Mouse (Mus musculus) hindbrain, embryonic 13.5 days (tissue): ENCODE results near the gene Ppp2r5b. TPM values are rescaled to one million over a fixed set of nuclear protein-coding genes. Genes with fewer than 3 reads are reported as not detected.

ENCODE experiments used
- ATAC-seq: fragments of 200-750 bp; cut with Nextera tagmentation; 2 replicates; pipeline ENCODE4 v1.8.0; 2017; ENCODE audit warnings: moderate TSS enrichment; ENCODE audit not compliant: low FRiP score
- H3K27ac ChIP-seq: fragments of 300-500 bp; sonication (generic); 2 replicates; pipeline ENCODE4 v1.5.1; 2015; ENCODE audit warnings: inconsistent platforms, mild to moderate bottlenecking, moderate library complexity
- H3K27me3 ChIP-seq: fragments of 300-500 bp; sonication (generic); 2 replicates; pipeline ENCODE4 v1.6.1; 2015; ENCODE audit warnings: mild to moderate bottlenecking, inconsistent platforms
- H3K36me3 ChIP-seq: fragments of 300-500 bp; sonication (generic); 2 replicates; pipeline ENCODE4 v1.6.1; 2015; ENCODE audit warnings: mild to moderate bottlenecking, inconsistent platforms
- H3K4me1 ChIP-seq: fragments of 300-500 bp; sonication (generic); replicated peaks from 2 replicates; pipeline ENCODE4 v1.6.1; 2015; ENCODE audit warnings: inconsistent platforms
- H3K4me2 ChIP-seq: fragments of 300-500 bp; sonication (generic); 2 replicates; pipeline ENCODE4 v1.6.1; 2015; ENCODE audit warnings: inconsistent platforms, mild to moderate bottlenecking, moderate library complexity
- H3K4me3 ChIP-seq: fragments of 300-500 bp; sonication (generic); 2 replicates; pipeline ENCODE4 v1.5.1; 2015; ENCODE audit warnings: mild to moderate bottlenecking, inconsistent platforms
- H3K9ac ChIP-seq: fragments of 300-500 bp; sonication (generic); 2 replicates; pipeline ENCODE4 v1.6.1; 2015; ENCODE audit warnings: mild to moderate bottlenecking, inconsistent platforms
- H3K9me3 ChIP-seq: fragments of 300-500 bp; sonication (generic); 2 replicates; pipeline ENCODE4 v1.6.1; 2016; ENCODE audit warnings: inconsistent platforms
- WGBS: fragments of 180-500 bp; shearing (Covaris S2); methylation state at CpG from one replicate; pipeline ENCODE4 v1.1.7; 2015; 5-methylcytosine and 5-hydroxymethylcytosine counted together
- polyA plus RNA-seq: library from polyadenylated mRNA; unstranded; fragments of >200 nt; fragmentation: Nextera tagmentation; extraction: Ambion mirVana; gene quantifications from 2 replicates; pipeline ENCODE4 v1.2.1, GENCODE M21; 2015

Ppp2r5b gene
- polyA plus RNA-seq, 1 experiment from 2014 or later: 98.3 TPM

DNA sequence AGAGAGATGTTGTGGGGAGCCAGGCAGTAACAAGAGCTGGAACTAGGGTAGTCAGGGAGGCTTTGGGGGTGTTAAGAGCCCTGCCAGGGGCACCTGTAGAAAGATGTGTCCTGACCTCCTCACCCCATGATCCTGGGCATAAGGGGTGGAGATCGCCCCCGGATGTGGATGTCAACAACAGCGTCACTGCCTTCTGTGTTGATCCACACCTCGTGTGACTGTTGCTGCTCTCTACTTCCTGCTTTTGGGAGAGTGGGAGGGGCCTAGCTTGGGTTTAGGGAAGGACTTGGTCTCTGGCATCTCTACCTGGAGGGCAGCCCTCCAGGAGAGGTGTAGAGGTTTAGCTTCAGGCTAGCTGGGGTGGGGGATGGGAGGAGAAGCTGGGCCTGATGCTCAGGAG, 6.6 kb upstream of the Ppp2r5b start:
- Histone ChIP-seq H3K9me3 (no peaks in the 10 kb centered on the region), H3K27ac (peak overlapping the region; percentile 76; the same call in 1 of the 2 replicates), H3K4me1 (peaks cover 18% of the 10 kb centered on the region), H3K9ac (peak overlapping the region; percentile 98), H3K4me3 (peak overlapping the region; percentile 90), H3K27me3 (no peaks in the 10 kb centered on the region), H3K36me3 (peaks cover 38% of the 10 kb centered on the region), H3K4me2 (peak overlapping the region; percentile 90)
- 0% methylated on average over 4 of the region's 4 CpGs for WGBS
- ATAC-seq: 0 out of 2 replicates have a peak, but pooled peaks have one; percentile 2

DNA sequence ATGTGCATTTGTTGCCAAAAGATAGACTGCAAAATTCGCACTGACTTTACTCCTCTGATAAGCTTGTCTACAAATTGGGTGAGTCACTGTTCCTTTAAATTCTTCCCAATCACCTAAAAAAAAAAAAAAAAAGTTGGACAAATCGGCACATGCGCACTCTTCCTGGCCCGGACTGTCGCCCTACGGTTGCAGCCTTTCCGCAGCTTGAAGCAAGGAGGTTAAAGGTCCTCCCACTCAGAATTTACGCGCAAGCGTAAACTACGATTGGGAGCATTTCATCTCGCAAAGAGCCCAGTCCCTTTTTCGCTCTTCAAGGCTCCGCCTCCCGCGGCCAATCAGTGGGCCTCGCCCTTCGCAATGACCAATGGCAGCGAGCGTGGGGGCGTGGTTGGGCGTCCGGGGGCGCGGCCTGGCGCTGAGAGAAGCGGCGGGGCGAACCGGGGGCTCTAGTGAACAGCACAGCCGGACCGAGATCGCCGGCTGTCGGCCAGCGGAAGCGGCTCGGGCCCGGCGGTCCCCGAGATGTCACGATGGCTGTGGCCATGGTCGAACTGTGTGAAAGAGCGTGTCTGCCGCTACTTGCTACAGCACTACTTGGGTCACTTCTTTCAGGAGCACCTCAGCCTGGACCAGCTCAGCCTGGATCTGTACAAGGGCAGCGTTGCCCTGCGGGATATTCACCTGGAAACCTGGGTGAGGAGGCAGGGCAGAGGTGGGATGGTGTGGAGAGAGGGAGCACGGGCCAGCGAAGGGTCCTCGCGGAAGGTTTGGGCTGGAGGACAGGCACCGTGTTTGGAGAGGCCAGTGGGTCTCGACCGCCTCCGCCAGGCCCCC, 5.8 kb upstream of the Ppp2r5b start, which contains the start of gene Atg2a:
TSS of gene Atg2a (plus strand) at position 395 of the 834 bp plus-strand sequence.
- no peaks in the 10 kb centered on the region for H3K27me3 ChIP-seq
- H3K27ac ChIP-seq: peak within 1 kb of the TSS; percentile 76
- H3K4me3 ChIP-seq: peak within 1 kb of the TSS; percentile 90
- H3K4me2 ChIP-seq: peak within 1 kb of the TSS; percentile 90
- peaks cover 18% of the 10 kb centered on the region for H3K4me1 ChIP-seq
- ATAC-seq: peak; percentile 94
- H3K36me3 ChIP-seq: peaks cover 30% of the 10 kb centered on the region
- under 1% methylated on average over 55 of the region's 55 CpGs for WGBS
- H3K9ac ChIP-seq: peak within 1 kb of the TSS; percentile 98
- H3K9me3 ChIP-seq: no peaks in the 10 kb centered on the region

DNA sequence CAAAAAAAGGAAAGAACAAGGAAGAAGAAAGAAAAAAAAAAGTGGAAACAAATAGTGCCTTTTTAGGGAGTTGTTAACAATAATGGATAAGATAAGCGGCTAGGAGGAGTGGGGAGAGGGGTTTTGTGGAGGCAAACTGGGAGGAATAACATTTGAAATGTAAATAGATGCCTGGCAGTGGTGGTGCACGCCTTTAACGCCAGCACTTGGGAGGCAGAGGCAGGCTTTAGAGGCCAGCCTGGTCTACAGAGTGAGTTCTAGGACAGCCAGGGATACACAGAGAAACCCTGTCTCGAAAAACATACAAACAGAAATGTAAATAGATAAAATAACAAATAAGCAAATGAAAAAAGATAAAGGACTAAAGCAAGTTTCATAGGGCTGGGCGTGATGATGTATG, 5.1 kb upstream of the Ppp2r5b start:
- H3K9ac ChIP-seq: no peak overlapping the region
- H3K4me1 ChIP-seq: peaks cover 22% of the 10 kb centered on the region
- no peaks in the 10 kb centered on the region for H3K9me3 ChIP-seq
- H3K4me2 ChIP-seq: peak overlapping the region; percentile 90
- peaks cover 22% of the 10 kb centered on the region for H3K36me3 ChIP-seq
- 37% methylated on average over 5 of the region's 5 CpGs for WGBS
- H3K27me3 ChIP-seq: no peaks in the 10 kb centered on the region
- peak overlapping the region; percentile 52; the same call in 1 of the 2 replicates for H3K27ac ChIP-seq
- peak overlapping the region; percentile 90 for H3K4me3 ChIP-seq
- no peak for ATAC-seq

DNA sequence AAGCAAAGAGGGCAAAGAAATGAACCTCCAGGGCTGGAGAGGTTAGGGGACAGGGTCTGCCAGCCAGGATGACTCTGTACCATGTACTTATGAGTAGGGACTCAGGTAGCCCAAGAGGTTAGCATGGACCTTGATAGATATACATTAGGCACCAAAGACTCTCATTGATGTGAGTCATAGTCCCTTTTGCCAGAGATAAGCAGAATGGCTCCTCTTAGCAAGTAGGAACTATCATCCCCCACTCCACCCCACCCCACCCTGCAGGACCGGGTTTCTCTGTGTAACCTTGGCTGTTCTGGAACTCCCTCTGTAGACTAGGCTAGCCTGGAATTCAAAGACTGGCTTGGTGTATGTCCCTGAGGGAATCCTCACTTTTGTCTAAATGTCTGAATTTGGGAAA, 4.5 kb upstream of the Ppp2r5b start:
- Histone ChIP-seq H3K27me3 (no peaks in the 10 kb centered on the region), H3K9me3 (no peaks in the 10 kb centered on the region), H3K4me3 (no peak overlapping the region), H3K9ac (no peak overlapping the region), H3K4me1 (peaks cover 23% of the 10 kb centered on the region), H3K36me3 (peaks cover 17% of the 10 kb centered on the region), H3K27ac (no peak overlapping the region), H3K4me2 (no peak overlapping the region)
- ATAC-seq: no peak
- 55% methylated on average over 1 of the region's 1 CpGs for WGBS

DNA sequence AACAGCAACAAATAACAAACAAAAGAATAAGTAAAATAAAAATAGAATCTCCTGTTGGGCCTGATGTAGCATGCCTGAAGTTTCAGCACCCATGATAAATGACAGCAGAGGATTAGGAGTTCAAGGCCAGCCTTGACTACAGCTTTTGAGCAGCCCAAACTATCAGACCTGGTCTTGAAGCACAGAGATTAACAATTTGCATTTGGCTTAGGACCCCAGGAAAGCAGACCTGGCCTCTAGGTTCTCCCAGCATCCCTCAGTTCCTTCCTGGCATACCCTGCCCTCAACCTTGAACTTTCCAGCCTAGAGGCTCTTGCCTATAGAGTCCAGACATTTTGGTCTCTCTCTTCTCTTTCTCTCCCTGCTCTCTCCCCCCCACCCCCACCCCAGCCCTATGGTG, 3.1 kb upstream of the Ppp2r5b start:
- Histone ChIP-seq H3K27me3 (no peaks in the 10 kb centered on the region), H3K36me3 (peaks cover 9% of the 10 kb centered on the region), H3K4me2 (no peak overlapping the region), H3K4me3 (no peak overlapping the region), H3K9me3 (no peaks in the 10 kb centered on the region), H3K9ac (no peak overlapping the region), H3K27ac (no peak overlapping the region), H3K4me1 (peaks cover 36% of the 10 kb centered on the region)
- no peak for ATAC-seq

DNA sequence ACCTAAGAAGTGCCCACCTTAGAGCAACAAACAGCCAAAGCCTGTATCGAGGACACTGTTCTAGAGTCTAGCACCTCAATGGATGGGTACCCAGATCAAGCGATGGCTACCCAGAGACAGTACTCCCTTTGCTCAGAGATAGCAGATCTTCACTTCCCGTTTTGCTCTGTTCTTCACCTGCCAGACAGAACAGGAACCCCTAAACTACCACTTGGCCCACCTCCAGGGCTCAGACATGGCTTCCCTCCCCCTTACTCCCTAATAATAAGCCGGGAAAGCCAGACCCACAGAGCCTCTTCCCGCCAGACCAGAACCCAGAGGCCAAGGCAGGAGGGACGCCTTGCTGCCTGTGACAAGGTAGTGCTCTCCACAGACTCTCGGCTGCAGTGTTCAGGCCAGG, 1.2 kb upstream of the Ppp2r5b start:
- Histone ChIP-seq H3K4me2 (no peak overlapping the region), H3K4me3 (no peak overlapping the region), H3K4me1 (peaks cover 26% of the 10 kb centered on the region), H3K27me3 (no peaks in the 10 kb centered on the region), H3K9ac (no peak overlapping the region), H3K36me3 (peaks cover 25% of the 10 kb centered on the region), H3K9me3 (no peaks in the 10 kb centered on the region), H3K27ac (no peak overlapping the region)
- ATAC-seq: no peak
- WGBS: 82% methylated on average over 7 of the region's 7 CpGs

DNA sequence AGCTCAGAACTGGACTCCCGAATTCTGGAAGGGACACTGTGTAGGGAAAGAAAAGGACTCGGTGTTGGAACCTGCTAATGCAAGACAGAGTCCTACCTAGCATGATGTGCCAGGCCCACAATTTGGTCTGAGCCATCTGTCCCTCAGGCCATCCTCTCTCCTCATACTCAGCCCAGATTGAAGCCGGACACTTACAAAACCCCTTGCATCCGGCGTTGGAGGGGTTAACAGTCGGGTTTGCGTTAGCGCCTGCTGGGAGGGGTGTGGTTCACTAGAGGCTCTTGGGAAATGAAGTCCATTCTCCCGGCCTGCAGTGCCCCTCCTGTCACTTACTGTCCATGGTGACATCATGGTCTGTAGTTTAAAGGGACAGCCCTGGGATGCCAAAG, 375 bp upstream of the Ppp2r5b start:
- H3K4me2 ChIP-seq: peak overlapping the region; percentile 83
- 0% methylated on average over 9 of the region's 9 CpGs for WGBS
- H3K27me3 ChIP-seq: no peaks in the 10 kb centered on the region
- peak overlapping the region; percentile 71 for H3K4me3 ChIP-seq
- H3K9me3 ChIP-seq: no peaks in the 10 kb centered on the region
- peak; percentile 91 for ATAC-seq
- peaks cover 33% of the 10 kb centered on the region for H3K36me3 ChIP-seq
- H3K27ac ChIP-seq: peak overlapping the region; percentile 93
- peaks cover 26% of the 10 kb centered on the region for H3K4me1 ChIP-seq
- H3K9ac ChIP-seq: peak overlapping the region; percentile 91; the same call in 1 of the 2 replicates

DNA sequence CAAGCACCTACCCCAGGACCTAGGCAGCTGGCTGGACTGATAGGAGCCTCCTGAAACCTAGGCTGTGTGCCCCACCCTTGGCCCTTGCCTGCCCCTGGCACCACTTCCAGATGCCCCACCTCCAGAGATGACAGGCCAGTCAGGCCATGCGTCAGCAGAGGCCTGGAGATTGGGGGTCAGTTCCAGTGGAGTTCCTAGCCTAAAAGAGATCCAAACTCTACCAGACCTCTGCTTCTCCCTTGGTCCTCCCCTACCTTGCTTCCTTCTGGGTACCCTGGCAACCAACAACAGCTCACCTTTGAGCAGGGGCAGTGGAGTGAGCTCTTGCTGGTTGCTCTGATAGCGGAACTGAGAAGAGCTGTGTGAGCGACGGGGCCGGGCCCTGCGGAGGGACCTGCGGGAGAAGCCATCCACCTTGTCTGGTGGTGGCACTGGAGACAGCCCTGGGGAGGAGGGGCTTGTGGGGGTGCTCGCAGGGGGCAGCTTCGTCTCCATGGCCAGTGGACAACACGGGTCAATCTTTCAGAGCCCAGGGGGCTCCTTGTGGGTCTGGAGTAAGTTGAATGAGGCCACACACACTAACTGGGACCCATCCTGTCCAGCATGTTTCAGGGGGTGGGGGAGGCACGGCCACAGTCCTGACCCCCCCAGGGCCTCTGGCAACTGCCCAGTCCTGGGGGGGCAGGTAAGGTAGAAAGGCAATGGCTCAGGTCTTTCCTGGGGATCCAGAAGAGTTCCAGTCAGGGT, 1.2 kb downstream of the Ppp2r5b start:
- no peak for ATAC-seq
- Histone ChIP-seq H3K36me3 (peaks cover 49% of the 10 kb centered on the region), H3K27me3 (no peaks in the 10 kb centered on the region), H3K4me2 (peak overlapping the region; percentile 83), H3K9ac (peak overlapping the region; percentile 91), H3K9me3 (no peaks in the 10 kb centered on the region), H3K27ac (no peak overlapping the region), H3K4me3 (peak overlapping the region; percentile 71), H3K4me1 (peaks cover 26% of the 10 kb centered on the region)
- WGBS: 72% methylated on average over 11 of the region's 11 CpGs

DNA sequence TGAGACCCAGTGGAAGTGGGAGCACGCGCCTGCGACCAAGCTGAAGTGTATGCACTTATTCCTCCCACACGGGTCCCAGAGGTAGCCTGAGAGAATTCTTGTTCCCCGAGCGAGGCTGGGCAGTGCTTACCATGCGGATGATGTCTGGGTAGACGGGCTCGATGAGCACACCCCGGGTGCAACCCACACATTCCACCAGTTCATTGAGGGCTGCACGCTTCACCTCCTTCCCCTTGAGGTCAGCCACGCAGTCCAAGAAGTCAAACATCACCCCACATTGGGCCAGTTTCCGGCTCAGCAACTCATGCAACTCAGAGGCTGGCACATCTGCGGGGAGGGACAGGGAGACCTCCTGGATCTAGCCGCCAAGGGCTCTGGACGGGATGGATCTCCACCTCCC, 2.0 kb downstream of the Ppp2r5b start:
- Histone ChIP-seq H3K4me1 (peaks cover 26% of the 10 kb centered on the region), H3K9me3 (no peaks in the 10 kb centered on the region), H3K36me3 (peaks cover 57% of the 10 kb centered on the region), H3K27ac (no peak overlapping the region), H3K27me3 (no peaks in the 10 kb centered on the region), H3K4me3 (no peak overlapping the region; the same call in 1 of the 2 replicates), H3K9ac (peak overlapping the region; percentile 91), H3K4me2 (0 out of 2 replicates have a peak overlapping the region, but pooled peaks have one; percentile 83)
- ATAC-seq: no peak
- WGBS: 84% methylated on average over 16 of the region's 16 CpGs

DNA sequence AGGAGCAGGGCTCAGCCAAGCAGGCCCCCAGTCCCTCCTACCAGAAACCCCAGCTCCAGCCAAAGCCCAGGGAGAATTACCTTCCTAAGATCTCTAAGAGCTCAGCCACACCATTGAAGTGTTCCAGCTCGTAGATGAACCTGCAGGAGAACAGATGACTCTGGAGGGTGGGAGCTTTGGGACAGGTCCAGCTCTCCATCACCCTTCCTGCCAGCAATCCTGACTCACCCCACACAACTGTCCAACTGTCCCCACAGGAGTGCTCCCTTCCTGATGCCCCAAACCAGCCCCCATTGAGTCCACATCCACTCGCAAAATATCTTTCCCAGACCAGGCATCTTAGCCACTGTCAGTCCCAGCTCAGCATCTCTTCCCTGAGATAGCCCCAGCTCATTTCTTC, 4.6 kb downstream of the Ppp2r5b start:
- H3K9ac ChIP-seq: no peak overlapping the region
- no peak for ATAC-seq
- no peak overlapping the region for H3K4me2 ChIP-seq
- H3K36me3 ChIP-seq: peaks cover 81% of the 10 kb centered on the region
- peaks cover 22% of the 10 kb centered on the region for H3K4me1 ChIP-seq
- H3K4me3 ChIP-seq: no peak overlapping the region
- no peak overlapping the region for H3K27ac ChIP-seq
- 88% methylated on average over 2 of the region's 2 CpGs for WGBS
- H3K27me3 ChIP-seq: no peaks in the 10 kb centered on the region
- no peaks in the 10 kb centered on the region for H3K9me3 ChIP-seq

DNA sequence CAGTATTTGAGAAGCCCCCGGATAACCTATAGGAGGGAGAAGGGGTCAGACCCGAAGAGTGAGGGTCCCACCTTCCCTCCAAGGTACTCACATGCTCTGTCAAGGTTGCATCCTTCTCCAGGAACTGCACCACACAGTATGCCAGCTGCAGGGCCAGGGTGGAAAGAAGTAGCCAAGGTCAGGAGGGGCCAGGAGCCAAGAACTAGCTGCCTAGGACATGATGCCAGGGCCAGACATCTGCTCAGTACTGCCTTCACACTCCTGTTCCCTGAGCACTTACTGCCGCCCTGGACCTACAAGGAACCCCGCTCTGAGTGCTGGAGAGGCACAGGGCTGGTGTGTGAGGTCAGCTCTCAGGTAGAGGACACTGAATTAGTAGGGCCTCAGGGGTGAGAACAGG, 5.3 kb downstream of the Ppp2r5b start:
- Histone ChIP-seq H3K4me3 (no peak overlapping the region), H3K4me1 (peaks cover 22% of the 10 kb centered on the region), H3K9ac (no peak overlapping the region), H3K4me2 (no peak overlapping the region), H3K9me3 (no peaks in the 10 kb centered on the region), H3K27me3 (no peaks in the 10 kb centered on the region), H3K36me3 (peaks cover 81% of the 10 kb centered on the region), H3K27ac (no peak overlapping the region)
- ATAC-seq: no peak
- 89% methylated on average over 4 of the region's 4 CpGs for whole genome bisulfite sequencing

DNA sequence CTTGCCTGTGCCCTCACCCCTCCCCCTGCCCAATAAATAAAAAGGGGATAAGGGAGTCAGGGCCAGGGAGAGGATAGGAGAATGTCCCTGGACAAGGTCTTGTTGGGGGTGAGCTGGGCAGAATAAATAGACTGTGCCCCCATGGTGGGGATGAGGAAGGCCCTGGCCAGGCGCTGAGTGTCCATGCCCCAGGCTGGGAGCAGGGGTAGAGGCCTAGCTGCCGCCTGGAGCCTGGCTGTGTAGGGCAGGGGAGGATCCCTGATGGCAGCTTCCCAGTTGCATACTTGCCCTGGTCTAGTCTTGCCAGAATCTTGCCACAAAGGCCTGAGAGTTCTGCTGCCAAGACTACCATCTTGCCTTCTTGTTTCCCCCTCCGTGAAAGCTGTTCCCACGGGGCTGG, 7.8 kb downstream of the Ppp2r5b start:
- Histone ChIP-seq H3K4me3 (no peak overlapping the region), H3K4me2 (no peak overlapping the region), H3K9me3 (no peaks in the 10 kb centered on the region), H3K36me3 (peaks cover 66% of the 10 kb centered on the region), H3K4me1 (no peaks in the 10 kb centered on the region), H3K27ac (no peak overlapping the region), H3K9ac (peak overlapping the region; percentile 29; the same call in 1 of the 2 replicates), H3K27me3 (no peaks in the 10 kb centered on the region)
- WGBS: 81% methylated on average over 4 of the region's 4 CpGs
- no peak for ATAC-seq
